Mouse (Mus musculus): ENCODE data around the gene Zfp292. TPM values are rescaled to one million over a fixed set of nuclear protein-coding genes. Genes with fewer than 3 reads are reported as not detected.

Gene Zfp292
- total RNA-seq, 2 experiments from 2014 or later: 23.8 to 26.0 TPM

DNA sequence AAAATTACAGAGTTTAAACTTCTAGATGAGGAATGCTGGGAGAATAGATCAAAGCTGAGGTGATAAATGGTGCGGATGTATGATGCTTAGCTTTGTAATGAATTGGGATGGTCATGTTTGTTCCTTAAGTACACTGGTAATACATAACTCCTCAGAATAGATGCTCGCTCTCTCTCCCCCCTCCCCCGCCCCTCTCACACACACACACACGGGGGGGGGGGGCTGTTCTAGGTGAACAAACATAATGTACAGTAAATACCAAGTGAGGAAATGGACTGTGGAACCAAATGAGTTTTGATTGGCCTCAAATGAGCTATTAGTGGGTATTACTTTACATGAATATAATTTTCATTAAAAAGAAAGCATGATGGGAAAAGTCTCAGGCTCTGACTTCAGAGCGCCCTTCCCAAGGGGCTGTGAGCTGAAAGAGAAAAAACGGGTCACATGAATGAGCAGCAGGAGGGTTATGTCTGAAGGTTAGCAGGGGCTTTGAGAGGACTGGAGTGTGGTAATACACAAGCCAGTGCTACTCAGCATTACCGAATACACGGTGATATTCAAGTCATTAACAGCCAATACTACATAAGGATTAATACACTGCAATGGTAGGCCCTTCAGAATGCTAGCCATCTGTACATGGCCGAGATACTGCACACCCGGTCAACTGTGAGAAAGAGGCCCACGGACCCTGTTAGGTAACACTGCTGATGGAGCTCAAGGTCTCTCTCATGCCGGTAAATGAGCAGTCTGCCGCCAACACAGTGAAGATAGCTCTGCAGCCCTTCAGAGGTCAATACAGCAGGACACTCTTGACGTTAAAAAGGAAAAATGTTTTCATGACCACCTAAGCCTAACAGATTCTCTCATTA, 81.4 kb downstream of the Zfp292 start:
- no peak for DNase-seq (ENCODE audit: extremely low spot score in 1 of 2, low spot score in 1 of 2)

GRCm38 (mm10) chr4:34798005-34798404, 84.8 kb downstream of the Zfp292 start:
- DNase-seq (ENCODE audit: extremely low spot score in 1 of 2, low spot score in 1 of 2): no peak

DNA sequence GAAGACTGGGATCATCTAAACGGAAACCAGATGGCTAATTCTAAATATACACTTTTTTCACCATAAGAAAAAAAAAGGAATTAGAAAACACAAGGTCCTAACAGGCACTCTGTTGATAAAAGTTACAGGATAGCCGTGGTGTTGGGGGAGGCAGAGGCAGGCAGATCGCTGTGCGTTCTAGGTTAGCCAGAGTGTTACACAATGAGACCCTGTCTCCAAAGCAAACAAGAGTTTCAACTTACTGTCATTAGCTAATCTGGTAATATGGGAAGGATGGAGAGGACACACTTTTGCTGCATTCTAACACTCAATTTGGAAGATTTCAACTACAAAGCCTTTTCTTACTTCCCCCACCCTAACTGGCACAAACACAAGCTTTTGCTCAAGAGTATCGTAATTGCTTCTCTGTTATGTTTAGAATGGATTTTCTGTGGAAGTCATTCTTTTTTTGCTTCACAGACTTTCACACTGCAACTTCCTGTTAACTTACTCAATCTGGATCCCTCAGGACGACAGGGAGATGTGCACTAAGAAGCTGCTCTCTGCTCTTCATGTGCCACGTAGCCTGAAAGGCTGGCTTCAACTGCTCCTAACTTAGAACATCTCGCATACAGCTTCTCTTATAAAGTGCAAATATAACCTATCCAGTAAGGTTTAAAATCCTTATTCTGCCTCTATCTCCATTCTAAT, 85.3 kb downstream of the Zfp292 start:
- DNase-seq (ENCODE audit: extremely low spot score in 1 of 2, low spot score in 1 of 2): no peak

DNA sequence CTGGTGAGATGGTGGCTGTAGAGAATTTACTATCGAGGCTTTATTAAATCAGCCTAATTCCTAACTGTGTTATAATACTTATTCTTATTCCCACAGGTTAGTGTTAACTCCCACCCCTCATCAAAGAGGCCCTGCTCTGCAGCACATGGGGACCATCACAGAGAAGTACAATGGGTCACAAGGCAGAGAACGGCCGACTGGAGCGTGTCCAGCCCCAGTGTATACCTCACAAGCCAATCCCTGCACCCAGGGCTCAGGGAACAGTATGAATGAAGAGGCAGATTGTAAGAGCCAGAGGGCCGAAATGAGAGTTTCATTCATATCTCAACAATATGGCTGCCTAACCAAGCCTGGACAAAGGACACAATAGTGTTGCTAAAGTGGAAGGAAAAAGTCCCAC, 86.5 kb downstream of the Zfp292 start:
- no peak for DNase-seq (ENCODE audit: extremely low spot score in 1 of 2, low spot score in 1 of 2)

- DNase-seq (ENCODE audit: extremely low spot score in 1 of 2, low spot score in 1 of 2): no peak
These were observed 96.3 kb downstream of the Zfp292 start for GRCm38 (mm10) chr4:34786476-34786875.

DNA sequence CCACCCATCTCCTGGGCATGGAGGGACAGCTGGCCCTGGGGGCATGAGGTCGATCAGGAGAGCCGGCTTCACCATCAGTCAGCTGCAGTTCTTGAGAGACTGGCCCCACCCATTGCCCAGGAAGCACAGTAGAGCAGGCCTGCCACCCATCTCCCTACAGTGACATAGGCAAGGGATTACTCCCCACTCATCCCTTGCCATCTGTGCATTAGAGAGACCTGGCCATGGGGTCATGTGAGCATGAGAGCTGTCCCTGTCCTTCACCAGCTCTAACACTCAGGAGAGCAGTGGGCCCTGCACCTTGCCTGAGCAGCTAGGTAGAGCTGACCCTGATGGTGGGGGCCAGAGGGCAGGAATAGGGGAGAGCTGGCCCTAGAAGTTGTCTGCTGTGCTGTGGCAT, 97.1 kb downstream of the Zfp292 start:
- no peak for DNase-seq (ENCODE audit: extremely low spot score in 1 of 2, low spot score in 1 of 2)

DNA sequence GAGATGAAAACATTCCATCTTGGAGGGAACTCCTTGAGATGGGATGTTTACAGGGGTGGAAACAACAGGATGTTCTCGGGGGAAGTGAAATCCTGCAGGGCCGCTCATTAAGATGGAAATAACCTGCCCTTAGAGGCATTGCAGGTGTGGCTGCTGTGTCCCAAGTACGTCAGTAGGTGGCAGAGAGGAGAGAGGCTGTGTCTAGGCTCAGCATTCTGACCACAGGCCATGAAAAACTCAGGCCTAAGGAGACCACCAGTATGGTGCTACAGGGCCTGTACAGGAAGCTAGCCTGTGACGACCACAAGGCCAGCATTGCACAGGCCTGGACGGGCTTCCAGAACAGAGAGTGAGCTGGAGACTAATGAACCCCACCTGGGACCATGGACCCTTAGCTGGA, 97.9 kb downstream of the Zfp292 start:
- no peak for DNase-seq (ENCODE audit: extremely low spot score in 1 of 2, low spot score in 1 of 2)

DNA sequence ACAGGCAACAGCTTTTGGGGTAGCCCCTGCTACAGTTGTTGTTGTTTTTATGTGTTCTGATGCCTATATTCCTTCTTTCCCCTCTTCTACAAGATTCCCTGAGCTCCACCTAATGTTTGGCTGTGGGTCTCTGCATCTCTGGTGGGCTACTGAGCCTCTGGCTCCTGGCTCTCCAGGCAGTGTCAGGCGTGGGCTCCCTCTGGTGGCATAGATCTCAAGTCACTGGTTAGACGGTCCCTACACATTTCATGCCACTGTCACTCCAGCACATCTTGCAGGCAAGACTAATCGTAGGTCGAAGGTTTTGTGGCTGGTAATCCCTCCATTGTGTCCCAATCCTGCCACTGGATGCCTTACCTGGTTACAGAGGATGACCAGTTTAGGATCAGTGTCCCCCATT, 100.0 kb downstream of the Zfp292 start:
- no peak for DNase-seq (ENCODE audit: extremely low spot score in 1 of 2, low spot score in 1 of 2)

- peak; percentile 80 to 96 for DNase-seq (ENCODE audit: extremely low spot score in 1 of 2, low spot score in 1 of 2)
These were observed 104.9 kb downstream of the Zfp292 start, which contains the start of gene Smim8 for GRCm38 (mm10) chr4:34777677-34778527. Gene Smim8, minus strand, starts transcription at chr4:34778423.

DNA sequence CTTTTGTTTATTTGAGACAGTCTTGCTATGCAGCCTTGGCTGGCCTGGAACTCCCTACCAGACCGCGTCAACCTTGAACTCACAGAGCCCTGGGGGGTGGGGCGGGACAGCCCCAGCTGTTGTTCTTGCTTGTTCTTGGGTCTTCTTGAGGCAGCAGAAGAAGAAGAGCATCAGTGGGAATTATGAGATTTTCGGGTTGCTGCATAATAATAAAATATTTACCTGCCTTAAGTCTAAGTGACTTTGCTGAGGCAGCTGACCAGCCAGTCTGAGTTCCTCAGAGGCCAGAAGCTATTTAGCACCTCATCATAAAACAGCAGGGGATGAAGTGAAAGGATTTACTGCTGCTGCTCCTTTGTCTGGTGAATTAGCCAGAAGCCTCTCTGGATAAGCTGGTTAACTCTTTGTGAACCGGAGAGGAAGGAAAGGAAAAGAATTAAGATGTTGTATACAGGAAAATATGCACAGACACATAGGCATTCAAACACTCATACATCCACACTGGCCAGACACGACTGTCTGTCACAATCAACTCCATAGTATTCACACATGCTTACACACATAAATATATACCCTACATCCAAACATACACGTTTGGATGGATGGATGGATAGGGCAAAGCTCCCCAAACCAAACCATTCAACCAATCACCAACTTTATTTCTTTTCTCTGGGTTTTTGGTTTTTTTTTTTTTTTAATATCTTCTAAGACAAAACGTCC, 110.9 kb downstream of the Zfp292 start:
- DNase-seq (ENCODE audit: extremely low spot score in 1 of 2, low spot score in 1 of 2): no peak

DNA sequence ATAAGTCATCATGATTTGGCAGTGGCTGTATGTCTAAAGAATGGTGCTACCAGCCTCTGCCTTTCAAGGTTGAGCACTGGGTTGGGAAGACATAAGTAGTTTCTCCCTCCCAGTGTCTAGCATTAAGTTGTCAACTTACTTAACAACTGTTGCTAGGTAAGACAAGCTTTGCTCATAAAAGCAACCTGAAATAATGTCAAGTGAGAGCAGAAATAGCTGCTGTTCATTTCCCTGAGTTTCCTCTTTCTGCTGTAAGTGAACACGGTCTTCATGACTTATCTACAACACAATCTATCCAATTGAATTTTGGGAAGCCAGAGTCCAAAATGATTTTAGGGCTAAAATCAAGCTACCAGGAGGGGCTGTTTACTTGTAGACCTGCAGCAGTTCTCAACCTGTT, 126.6 kb downstream of the Zfp292 start, which contains the start of gene Gm136:
Gene Gm136 (minus strand): TSS at position 101 of the 400 bp plus-strand sequence.
- no peak for DNase-seq (ENCODE audit: extremely low spot score in 1 of 2, low spot score in 1 of 2)

Other genes starting within 250 kb of the Zfp292 start
- 10 to 100 TPM; 19.5 to 22.5 TPM for gene Slc35a1, start 195.5 kb downstream of the Zfp292 start, total RNA-seq (2021)
- 1 to 10 TPM in 1 of 2 experiments, under 1 TPM in 1; 0.75 to 1.5 TPM for gene Cfap206, start 152.8 kb downstream of the Zfp292 start, total RNA-seq (2021)
- gene Gm136, start 126.7 kb downstream of the Zfp292 start, total RNA-seq (2021): not detected
- gene Smim8, start 104.5 kb downstream of the Zfp292 start, total RNA-seq (2021): 10 to 100 TPM; 22.4 to 28.2 TPM
- gene Cga, start 10.8 kb upstream of the Zfp292 start, total RNA-seq (2021): not detected

Measured in layer of hippocampus, postnatal 25 days (tissue).